Mouse (Mus musculus): ENCODE results near the gene Lrit3. TPM values are rescaled to one million over a fixed set of nuclear protein-coding genes. Genes with fewer than 3 reads are reported as not detected.
A peak's percentile ranks its signal among the peaks of the same experiment; 100 is the strongest.

The Lrit3 gene
- polyA plus RNA-seq, 1 experiment from 2014 or later = not detected

GRCm38 (mm10) chr3:129824146-129824545 lies 20.3 kb upstream of the Lrit3 start:
- H3K9ac ChIP-seq = no peak overlapping the region
- no peaks in the 10 kb centered on the region for H3K9me3 ChIP-seq
- no peak overlapping the region for H3K4me3 ChIP-seq
- no peaks in the 10 kb centered on the region for H3K27me3 ChIP-seq (replicated peaks)
- H3K4me2 ChIP-seq (replicated peaks) = no peak overlapping the region
- WGBS = 97% methylated on average over 4 of the region's 4 CpGs
- no peak for ATAC-seq (ENCODE audit: low FRiP score, low read depth)
- no peak overlapping the region for H3K27ac ChIP-seq
- H3K36me3 ChIP-seq = peaks cover 35% of the 10 kb centered on the region
- H3K4me1 ChIP-seq = no peaks in the 10 kb centered on the region

- H3K27ac ChIP-seq = no peak overlapping the region
- no peak overlapping the region for H3K4me2 ChIP-seq (replicated peaks)
- H3K9me3 ChIP-seq = no peaks in the 10 kb centered on the region
- H3K9ac ChIP-seq = no peak overlapping the region
- ATAC-seq (ENCODE audit: low FRiP score, low read depth) = 0 out of 2 replicates have a peak, but pooled peaks have one; percentile 53
- no peaks in the 10 kb centered on the region for H3K4me1 ChIP-seq
- peaks cover 31% of the 10 kb centered on the region for H3K36me3 ChIP-seq
- H3K4me3 ChIP-seq = no peak overlapping the region
- no peaks in the 10 kb centered on the region for H3K27me3 ChIP-seq (replicated peaks)
- 59% methylated on average over 5 of the region's 5 CpGs for WGBS
Observed at GRCm38 (mm10) chr3:129823293-129823692, 19.5 kb upstream of the Lrit3 start.

GRCm38 (mm10) chr3:129822206-129822775 lies 18.5 kb upstream of the Lrit3 start, which contains the start of gene Rrh:
Gene Rrh (minus strand): TSS chr3:129822587.
- Histone ChIP-seq H3K4me1 (no peaks in the 10 kb centered on the region), H3K9me3 (no peaks in the 10 kb centered on the region), H3K36me3 (peaks cover 29% of the 10 kb centered on the region), H3K9ac (no peak within 1 kb of the TSS), H3K4me2 (replicated peaks) (no peak within 1 kb of the TSS), H3K4me3 (no peak within 1 kb of the TSS), H3K27ac (no peak within 1 kb of the TSS), H3K27me3 (replicated peaks) (no peaks in the 10 kb centered on the region)
- ATAC-seq (ENCODE audit: low FRiP score, low read depth) = no peak
- 65% methylated on average over 11 of the region's 11 CpGs for WGBS

GRCm38 (mm10) chr3:129821736-129822135 lies 17.9 kb upstream of the Lrit3 start:
- ATAC-seq (ENCODE audit: low FRiP score, low read depth) = no peak
- 78% methylated on average over 8 of the region's 8 CpGs for WGBS
- H3K27ac ChIP-seq = no peak overlapping the region
- H3K9ac ChIP-seq = no peak overlapping the region
- H3K27me3 ChIP-seq (replicated peaks) = no peaks in the 10 kb centered on the region
- H3K4me3 ChIP-seq = no peak overlapping the region
- no peaks in the 10 kb centered on the region for H3K9me3 ChIP-seq
- H3K4me2 ChIP-seq (replicated peaks) = no peak overlapping the region
- H3K4me1 ChIP-seq = no peaks in the 10 kb centered on the region
- peaks cover 28% of the 10 kb centered on the region for H3K36me3 ChIP-seq

DNA sequence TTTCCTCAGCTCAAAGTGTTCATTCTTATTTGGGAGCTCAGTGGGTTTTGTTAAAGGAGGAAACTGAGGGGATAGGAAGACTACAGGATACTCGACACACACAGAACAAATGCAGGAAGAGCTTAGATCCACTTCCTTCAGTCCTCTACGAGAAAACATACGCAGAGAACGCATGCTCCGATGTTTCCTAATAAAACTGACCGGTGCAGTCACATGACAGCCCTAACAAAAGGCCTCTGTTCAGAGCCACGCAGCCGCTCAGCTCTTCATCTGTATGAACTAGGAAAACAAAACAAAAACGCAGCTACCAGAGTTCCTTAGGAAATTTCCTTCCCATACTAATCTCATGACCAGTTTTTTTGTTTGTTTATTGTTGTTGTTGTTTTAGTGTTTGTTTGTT lies 17.0 kb upstream of the Lrit3 start:
- Histone ChIP-seq H3K4me2 (replicated peaks) (no peak overlapping the region), H3K4me3 (no peak overlapping the region), H3K4me1 (no peaks in the 10 kb centered on the region), H3K9me3 (no peaks in the 10 kb centered on the region), H3K27ac (no peak overlapping the region), H3K27me3 (replicated peaks) (no peaks in the 10 kb centered on the region), H3K36me3 (peaks cover 20% of the 10 kb centered on the region), H3K9ac (no peak overlapping the region)
- no peak for ATAC-seq (ENCODE audit: low FRiP score, low read depth)
- WGBS = 55% methylated on average over 9 of the region's 9 CpGs

DNA sequence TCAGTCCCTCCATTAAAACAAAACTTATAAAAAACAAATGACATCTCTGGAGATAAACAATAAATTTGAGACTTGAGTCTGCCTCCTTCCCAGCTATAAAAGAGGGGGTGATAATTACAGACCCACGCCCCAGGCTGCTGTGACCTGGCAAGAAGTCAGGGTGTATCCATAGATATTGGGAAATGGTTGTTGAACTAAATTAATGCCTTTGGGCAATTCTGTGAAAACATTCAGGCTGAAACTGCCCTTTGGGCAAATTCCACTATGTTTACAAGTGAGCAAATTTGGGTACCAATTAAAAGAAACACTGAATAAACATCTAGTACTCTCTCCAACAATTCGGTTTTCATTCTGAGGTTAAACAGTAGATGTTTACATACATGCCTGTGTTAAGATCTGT lies 4.8 kb downstream of the Lrit3 start:
- Histone ChIP-seq H3K27me3 (replicated peaks) (no peaks in the 10 kb centered on the region), H3K27ac (no peak overlapping the region), H3K4me1 (no peaks in the 10 kb centered on the region), H3K4me2 (replicated peaks) (no peak overlapping the region), H3K9ac (no peak overlapping the region), H3K9me3 (no peaks in the 10 kb centered on the region), H3K36me3 (no peaks in the 10 kb centered on the region), H3K4me3 (no peak overlapping the region)
- WGBS = 88% methylated on average over 2 of the region's 2 CpGs
- ATAC-seq (ENCODE audit: low FRiP score, low read depth) = no peak

- Histone ChIP-seq H3K27ac (no peak overlapping the region), H3K36me3 (no peaks in the 10 kb centered on the region), H3K9me3 (no peaks in the 10 kb centered on the region), H3K4me2 (replicated peaks) (no peak overlapping the region), H3K27me3 (replicated peaks) (no peaks in the 10 kb centered on the region), H3K4me1 (no peaks in the 10 kb centered on the region), H3K9ac (no peak overlapping the region), H3K4me3 (no peak overlapping the region)
- ATAC-seq (ENCODE audit: low FRiP score, low read depth) = no peak
- WGBS = 85% methylated on average over 11 of the region's 11 CpGs
Observed at GRCm38 (mm10) chr3:129798551-129798950, 5.3 kb downstream of the Lrit3 start.

GRCm38 (mm10) chr3:129797341-129797740 lies 6.5 kb downstream of the Lrit3 start:
- H3K27ac ChIP-seq = no peak overlapping the region
- no peaks in the 10 kb centered on the region for H3K9me3 ChIP-seq
- H3K36me3 ChIP-seq = no peaks in the 10 kb centered on the region
- 86% methylated on average over 5 of the region's 5 CpGs for WGBS
- H3K4me2 ChIP-seq (replicated peaks) = no peak overlapping the region
- no peak for ATAC-seq (ENCODE audit: low FRiP score, low read depth)
- no peaks in the 10 kb centered on the region for H3K27me3 ChIP-seq (replicated peaks)
- no peak overlapping the region for H3K4me3 ChIP-seq
- no peaks in the 10 kb centered on the region for H3K4me1 ChIP-seq
- no peak overlapping the region for H3K9ac ChIP-seq

- Histone ChIP-seq H3K4me3 (no peak overlapping the region), H3K27ac (no peak overlapping the region), H3K4me1 (no peaks in the 10 kb centered on the region), H3K36me3 (no peaks in the 10 kb centered on the region), H3K27me3 (replicated peaks) (no peaks in the 10 kb centered on the region), H3K9me3 (no peaks in the 10 kb centered on the region), H3K9ac (no peak overlapping the region), H3K4me2 (replicated peaks) (no peak overlapping the region)
- WGBS = 91% methylated on average over 5 of the region's 5 CpGs
- no peak for ATAC-seq (ENCODE audit: low FRiP score, low read depth)
Observed at GRCm38 (mm10) chr3:129793801-129794200, 10.0 kb downstream of the Lrit3 start.

DNA sequence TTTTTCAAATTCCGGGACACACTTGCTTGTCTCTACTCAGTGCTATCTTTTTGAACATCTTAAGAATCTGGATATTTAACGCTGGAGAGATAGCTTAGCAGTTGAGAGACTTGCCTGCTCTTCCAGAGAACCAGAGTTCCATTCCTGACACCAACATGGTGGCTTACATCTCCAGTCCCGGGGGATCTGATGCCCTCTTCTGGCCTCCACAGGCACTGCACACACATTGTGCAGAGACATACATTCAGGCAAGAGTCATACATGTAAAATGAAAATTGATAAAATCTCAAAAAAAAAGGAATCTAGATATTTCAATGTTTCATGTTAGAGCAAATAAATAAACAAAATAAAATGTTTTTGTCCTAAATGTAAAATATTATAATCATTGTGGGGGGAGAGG lies 21.1 kb downstream of the Lrit3 start:
- ATAC-seq (ENCODE audit: low FRiP score, low read depth) = no peak
- 92% methylated on average over 3 of the region's 3 CpGs for WGBS
- no peaks in the 10 kb centered on the region for H3K36me3 ChIP-seq
- no peaks in the 10 kb centered on the region for H3K4me1 ChIP-seq
- no peak overlapping the region for H3K4me2 ChIP-seq (replicated peaks)
- no peak overlapping the region for H3K4me3 ChIP-seq
- H3K27me3 ChIP-seq (replicated peaks) = no peaks in the 10 kb centered on the region
- H3K9ac ChIP-seq = no peak overlapping the region
- H3K27ac ChIP-seq = no peak overlapping the region
- H3K9me3 ChIP-seq = no peaks in the 10 kb centered on the region

GRCm38 (mm10) chr3:129781435-129781834 lies 22.4 kb downstream of the Lrit3 start:
- no peak for ATAC-seq (ENCODE audit: low FRiP score, low read depth)
- Histone ChIP-seq H3K36me3 (no peaks in the 10 kb centered on the region), H3K4me3 (no peak overlapping the region), H3K27me3 (replicated peaks) (no peaks in the 10 kb centered on the region), H3K9me3 (no peaks in the 10 kb centered on the region), H3K27ac (no peak overlapping the region), H3K9ac (no peak overlapping the region), H3K4me2 (replicated peaks) (no peak overlapping the region), H3K4me1 (no peaks in the 10 kb centered on the region)
- WGBS = 59% methylated on average over 10 of the region's 10 CpGs

GRCm38 (mm10) chr3:129771210-129771609 lies 32.6 kb downstream of the Lrit3 start:
- 83% methylated on average over 6 of the region's 6 CpGs for WGBS
- H3K27ac ChIP-seq = no peak overlapping the region
- H3K4me1 ChIP-seq = no peaks in the 10 kb centered on the region
- H3K36me3 ChIP-seq = no peaks in the 10 kb centered on the region
- H3K9me3 ChIP-seq = no peaks in the 10 kb centered on the region
- no peak for ATAC-seq (ENCODE audit: low FRiP score, low read depth)
- H3K4me3 ChIP-seq = no peak overlapping the region
- no peak overlapping the region for H3K4me2 ChIP-seq (replicated peaks)
- H3K27me3 ChIP-seq (replicated peaks) = no peaks in the 10 kb centered on the region
- no peak overlapping the region for H3K9ac ChIP-seq

DNA sequence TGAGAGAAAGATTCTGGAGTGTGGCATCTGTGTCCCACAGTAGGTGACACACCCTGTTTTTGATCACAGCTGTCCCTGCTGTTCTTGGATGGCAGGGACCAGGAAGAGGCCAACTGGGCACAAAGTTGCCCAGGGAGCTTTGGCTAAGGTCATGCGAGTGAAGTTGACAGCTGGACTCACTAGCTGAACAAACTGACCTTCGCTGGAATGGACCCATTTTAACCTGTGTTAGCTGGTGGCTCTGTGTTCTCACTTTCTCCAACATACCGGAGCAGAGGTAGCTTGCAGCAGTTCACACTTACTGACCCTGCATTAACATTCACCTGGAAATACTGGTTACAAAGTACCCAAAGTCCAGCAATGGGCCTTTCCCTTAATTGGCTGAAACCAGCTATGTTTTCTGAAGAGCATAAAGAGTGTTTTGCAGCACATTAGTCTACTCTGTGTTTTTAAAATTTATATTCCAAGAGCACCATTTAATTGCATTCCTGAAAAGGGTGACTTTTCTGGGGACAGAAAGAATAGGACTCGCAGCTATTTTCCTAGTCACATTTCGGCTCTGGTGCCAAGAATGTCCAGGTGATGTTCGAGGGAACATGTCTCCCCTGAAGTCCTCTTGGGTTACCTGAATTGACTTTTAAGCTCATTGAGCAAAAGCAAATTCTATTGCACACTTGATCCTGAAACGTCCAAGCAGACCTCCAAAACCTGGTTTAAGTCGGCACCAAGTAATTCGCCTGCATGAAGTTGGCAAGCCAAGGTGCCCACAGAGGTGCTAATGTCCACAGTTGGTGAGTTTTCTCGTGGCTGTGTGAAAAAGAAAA lies 36.6 kb downstream of the Lrit3 start:
- no peak overlapping the region for H3K4me3 ChIP-seq
- H3K4me2 ChIP-seq (replicated peaks) = no peak overlapping the region
- no peak overlapping the region for H3K9ac ChIP-seq
- no peaks in the 10 kb centered on the region for H3K4me1 ChIP-seq
- 87% methylated on average over 10 of the region's 10 CpGs for WGBS
- ATAC-seq (ENCODE audit: low FRiP score, low read depth) = no peak
- no peaks in the 10 kb centered on the region for H3K27me3 ChIP-seq (replicated peaks)
- 0 out of 2 replicates have a peak, but pooled peaks cover 4% of the 10 kb centered on the region for H3K9me3 ChIP-seq
- H3K27ac ChIP-seq = no peak overlapping the region
- H3K36me3 ChIP-seq = no peaks in the 10 kb centered on the region

All from neural tube, embryonic 12.5 days (tissue).